In the genomic region with DNA sequence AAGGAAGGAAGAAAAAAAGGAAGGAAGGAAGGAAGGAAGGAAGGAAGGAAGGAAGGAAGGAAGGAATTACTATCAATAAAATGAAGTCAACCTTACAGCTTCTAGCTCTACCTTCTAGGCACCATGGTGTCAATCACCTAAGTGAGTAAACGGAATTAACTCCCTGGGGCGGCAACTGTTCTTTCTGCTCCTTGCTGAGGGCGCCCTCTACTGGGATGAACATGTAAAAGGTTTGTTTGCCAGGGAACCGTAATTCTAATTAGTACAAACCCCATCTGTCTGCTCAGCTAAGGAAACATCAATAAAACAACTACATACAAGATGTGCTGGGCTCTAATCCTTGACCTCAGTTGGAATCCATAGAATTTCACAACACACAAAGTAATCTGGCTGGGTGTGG, we compare ENCODE assay signal across 9 mouse cellular contexts. TPM values are rescaled to one million over a fixed set of nuclear protein-coding genes. Genes with fewer than 3 reads are reported as not detected.
DNase-seq lines count a peak whose midpoint lies in the region; ATAC-seq and TF ChIP-seq lines count a peak whose summit lies in the region.
"Had no signal": no experiment of that assay in that cellular context is flagged by ENCODE, and none has a peak within 500 bp of the region (broad histone marks: within the 10 kb centered on the region; RNA-seq: fewer than 3 reads in every experiment).

No protein-coding gene starts in this region.

- TF ChIP-seq EP300 in ES-Bruce4 (IDR thresholded peaks at IDR 0.05; ENCODE audit: insufficient read depth, low read depth, low read length) = no peak

- no peak overlapping the region for H3K9ac ChIP-seq in hindbrain, embryonic 13.5 days
- no peak overlapping the region for H3K9ac ChIP-seq in ES-Bruce4 (ENCODE audit: low read depth, poor library complexity, severe bottlenecking)
- H3K9ac ChIP-seq in midbrain, postnatal 0 days (replicated peaks; ENCODE audit: low read length, poor library complexity, severe bottlenecking) = no peak overlapping the region
- H3K9ac ChIP-seq: lung, embryonic 15.5 days had no signal

- no peaks in the 10 kb centered on the region for H3K36me3 ChIP-seq in hindbrain, embryonic 10.5 days
- no peaks in the 10 kb centered on the region for H3K36me3 ChIP-seq in hindbrain, embryonic 13.5 days
- no peaks in the 10 kb centered on the region for H3K36me3 ChIP-seq in ES-Bruce4 (ENCODE audit: control insufficient read depth, insufficient read depth, low read length, poor library complexity, severe bottlenecking)
- H3K36me3 ChIP-seq in midbrain, postnatal 0 days (ENCODE audit: insufficient read depth, low read length) = no peaks in the 10 kb centered on the region
- H3K36me3 ChIP-seq: lung, embryonic 15.5 days had no signal

- TF ChIP-seq POLR2A in ES-Bruce4 (IDR thresholded peaks at IDR 0.05; ENCODE audit: insufficient read depth, low read length) = no peak

- 2% methylated on average over 4 of the region's 4 CpGs for WGBS in hindbrain, embryonic 10.5 days
- WGBS in hindbrain, embryonic 13.5 days = 0% methylated on average over 4 of the region's 4 CpGs
- WGBS in midbrain, postnatal 0 days = 0% methylated on average over 4 of the region's 4 CpGs

- peaks cover 6% of the 10 kb centered on the region; the same call in 1 of the 2 replicates for H3K27me3 ChIP-seq in hindbrain, embryonic 10.5 days (ENCODE audit: insufficient read depth, poor library complexity, severe bottlenecking)
- no peaks in the 10 kb centered on the region for H3K27me3 ChIP-seq in hindbrain, embryonic 13.5 days
- H3K27me3 ChIP-seq in ES-Bruce4 (ENCODE audit: control insufficient read depth, insufficient read depth, low read length, poor library complexity, severe bottlenecking) = no peaks in the 10 kb centered on the region
- no peaks in the 10 kb centered on the region for H3K27me3 ChIP-seq in midbrain, postnatal 0 days (ENCODE audit: insufficient read depth, low read length)
- H3K27me3 ChIP-seq: lung, embryonic 15.5 days had no signal

- peak; percentile 66 for DNase-seq in hindbrain, embryonic 10.5 days (ENCODE audit: low spot score)
- peak; percentile 74 for DNase-seq in c-Kit-positive CD71-positive TER-119-negative erythroid progenitor cells, embryonic 14.5 days (ENCODE audit: low read depth)
- DNase-seq in gastrocnemius, postnatal 4 days (ENCODE audit: low spot score in 2 of 2) = peak; percentile 60 to 71
- peak; percentile 84 to 87 for DNase-seq in layer of hippocampus, postnatal 10 days (ENCODE audit: low spot score in 2 of 2)
- peak; percentile 88 for DNase-seq in midbrain, postnatal 0 days (ENCODE audit: low spot score)
- peak; percentile 68 for DNase-seq in telencephalon, adult 2 months (ENCODE audit: low read depth, low spot score)

- no peak overlapping the region for H3K27ac ChIP-seq in hindbrain, embryonic 10.5 days
- H3K27ac ChIP-seq in hindbrain, embryonic 13.5 days = no peak overlapping the region
- H3K27ac ChIP-seq in ES-Bruce4 (ENCODE audit: insufficient read depth, low read length) = no peak overlapping the region
- no peak overlapping the region for H3K27ac ChIP-seq in midbrain, postnatal 0 days (ENCODE audit: low read depth, low read length)
- H3K27ac ChIP-seq: lung, embryonic 15.5 days had no signal

- no peak overlapping the region for H3K4me3 ChIP-seq in hindbrain, embryonic 10.5 days
- H3K4me3 ChIP-seq in hindbrain, embryonic 13.5 days = no peak overlapping the region
- no peak overlapping the region for H3K4me3 ChIP-seq in ES-Bruce4 (ENCODE audit: low read depth, low read length)
- H3K4me3 ChIP-seq in midbrain, postnatal 0 days (ENCODE audit: low read depth, low read length) = no peak overlapping the region
- H3K4me3 ChIP-seq: lung, embryonic 15.5 days had no signal

- H3K9me3 ChIP-seq in hindbrain, embryonic 10.5 days = no peaks in the 10 kb centered on the region
- H3K9me3 ChIP-seq in hindbrain, embryonic 13.5 days = no peaks in the 10 kb centered on the region
- no peaks in the 10 kb centered on the region for H3K9me3 ChIP-seq in ES-Bruce4 (replicated peaks; ENCODE audit: control insufficient read depth, insufficient read depth, low read length, poor library complexity, severe bottlenecking)
- H3K9me3 ChIP-seq in midbrain, postnatal 0 days (ENCODE audit: low read length) = no peaks in the 10 kb centered on the region
- H3K9me3 ChIP-seq: lung, embryonic 15.5 days had no signal

- H3K4me1 ChIP-seq in hindbrain, embryonic 10.5 days (replicated peaks) = peaks cover 38% of the 10 kb centered on the region
- peaks cover 21% of the 10 kb centered on the region for H3K4me1 ChIP-seq in hindbrain, embryonic 13.5 days (replicated peaks)
- H3K4me1 ChIP-seq in ES-Bruce4 (ENCODE audit: control insufficient read depth, insufficient read depth, low read length) = peaks cover 5% of the 10 kb centered on the region
- H3K4me1 ChIP-seq in midbrain, postnatal 0 days (ENCODE audit: insufficient read depth, low read length) = peaks cover 4% of the 10 kb centered on the region

- ATAC-seq in hindbrain, embryonic 13.5 days (ENCODE audit: low FRiP score) = no peak
- no peak for ATAC-seq in midbrain, postnatal 0 days (ENCODE audit: low FRiP score)

- peak; percentile 73 for TF ChIP-seq CTCF in ES-Bruce4 (IDR thresholded peaks at IDR 0.05; ENCODE audit: low read depth, low read length)
- peak; percentile 87 for TF ChIP-seq CTCF in midbrain, postnatal 0 days (IDR thresholded peaks at IDR 0.05)

- no peak overlapping the region for H3K4me2 ChIP-seq in hindbrain, embryonic 13.5 days
- H3K4me2 ChIP-seq in midbrain, postnatal 0 days (ENCODE audit: low read depth, low read length, poor library complexity, severe bottlenecking) = no peak overlapping the region
- H3K4me2 ChIP-seq: lung, embryonic 15.5 days had no signal

RNA-seq across cellular contexts. Expression of a gene that starts 3.1 kb away (rescaled TPM):
- polyA plus RNA-seq in hindbrain, embryonic 10.5 days (2016; fragmentation: Nextera tagmentation; extraction: Ambion mirVana) = 273 and 545 TPM in 2 replicates
- 98.1 and 106 TPM in 2 replicates for polyA plus RNA-seq in hindbrain, embryonic 13.5 days (2015; fragmentation: Nextera tagmentation; extraction: Ambion mirVana)
- 106 and 111 TPM in 2 replicates for polyA plus RNA-seq in ES-Bruce4 (2011; ENCODE audit: insufficient read depth, insufficient read length, low read depth, missing spikeins)
- total RNA-seq in gastrocnemius, postnatal 4 days (2021) = 10 to 100 TPM; 68.5 to 82.9 TPM
- 100 to 1,000 TPM; 129 to 134 TPM for total RNA-seq in layer of hippocampus, postnatal 10 days (2021)
- 223 and 238 TPM in 2 replicates for total RNA-seq in midbrain, postnatal 0 days (2014; rRNA removed)
- 112 and 119 TPM in 2 replicates for polyA plus RNA-seq in midbrain, postnatal 0 days (2015; fragmentation: Nextera tagmentation; extraction: Ambion mirVana)

RNA-seq across cellular contexts. Expression of a gene that starts 18.6 kb away (rescaled TPM):
- polyA plus RNA-seq in hindbrain, embryonic 10.5 days (2016; fragmentation: Nextera tagmentation; extraction: Ambion mirVana) = 10.7 and 11.9 TPM in 2 replicates
- polyA plus RNA-seq in hindbrain, embryonic 13.5 days (2015; fragmentation: Nextera tagmentation; extraction: Ambion mirVana) = 14.6 and 14.8 TPM in 2 replicates
- polyA plus RNA-seq in ES-Bruce4 (2011; ENCODE audit: insufficient read depth, insufficient read length, low read depth, missing spikeins) = 3.0 and 3.2 TPM in 2 replicates
- 1 to 10 TPM; 4.0 to 4.8 TPM for total RNA-seq in gastrocnemius, postnatal 4 days (2021)
- total RNA-seq in layer of hippocampus, postnatal 10 days (2021) = 1 to 10 TPM; 7.4 to 9.3 TPM
- total RNA-seq in midbrain, postnatal 0 days (2014; rRNA removed) = 28.2 and 31.0 TPM in 2 replicates
- polyA plus RNA-seq in midbrain, postnatal 0 days (2015; fragmentation: Nextera tagmentation; extraction: Ambion mirVana) = 19.5 and 21.0 TPM in 2 replicates
